Mouse (Mus musculus) ZHBTc4 (cell line): ENCODE results near the gene Olfr15.

Experiments used
- DNase-seq: peaks from one replicate; pipeline ENCODE4 v3.0.0-alpha.2; 2011; ENCODE audit warnings: low read depth, low spot score

The Olfr15 gene

GRCm38 (mm10) chr16:3872216-3873047, 41.8 kb downstream of the Olfr15 start, which contains the start of gene Naa60:
Naa60 (plus strand) TSS chr16:3872375.
- peak; percentile 99 for DNase-seq

GRCm38 (mm10) chr16:3876346-3876745, 45.7 kb downstream of the Olfr15 start:
- DNase-seq, result no peak

GRCm38 (mm10) chr16:3884201-3885064, 53.8 kb downstream of the Olfr15 start, which contains the start of the genes Zfp597 and Gm20695:
Zfp597 (minus strand) TSS chr16:3884561.
Gm20695 (plus strand) TSS chr16:3884648.
- peak; percentile 97 for DNase-seq

DNA sequence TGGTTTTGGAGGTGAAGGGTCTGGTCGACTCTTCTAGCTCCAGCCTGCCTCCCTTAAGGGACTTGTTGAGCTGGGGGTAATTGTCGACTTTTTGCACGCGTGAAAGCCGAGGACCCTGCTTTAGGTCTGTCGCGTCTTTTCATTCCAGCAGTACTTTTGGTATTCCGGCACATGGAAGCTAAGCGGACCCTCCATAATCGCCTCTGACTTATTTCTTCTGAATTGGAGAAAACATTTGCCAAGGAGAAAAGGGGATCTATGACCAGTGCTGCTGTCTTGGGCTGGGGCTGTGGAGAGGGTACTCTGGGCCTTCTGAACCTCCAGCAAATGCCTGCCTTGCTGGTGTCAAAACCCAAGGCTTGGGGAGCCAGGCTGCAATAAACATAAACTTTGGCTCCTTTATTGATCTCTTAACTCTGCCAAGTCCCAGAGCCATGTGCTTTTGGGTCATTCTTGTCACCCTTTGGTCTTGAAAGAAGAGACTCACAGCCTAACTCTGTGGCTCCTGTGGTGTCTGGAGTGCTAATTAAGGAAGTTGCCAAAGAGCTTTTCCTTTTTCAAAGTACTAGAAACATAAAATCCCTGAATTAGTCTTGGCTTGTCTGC, 54.5 kb downstream of the Olfr15 start:
- no peak for DNase-seq

DNA sequence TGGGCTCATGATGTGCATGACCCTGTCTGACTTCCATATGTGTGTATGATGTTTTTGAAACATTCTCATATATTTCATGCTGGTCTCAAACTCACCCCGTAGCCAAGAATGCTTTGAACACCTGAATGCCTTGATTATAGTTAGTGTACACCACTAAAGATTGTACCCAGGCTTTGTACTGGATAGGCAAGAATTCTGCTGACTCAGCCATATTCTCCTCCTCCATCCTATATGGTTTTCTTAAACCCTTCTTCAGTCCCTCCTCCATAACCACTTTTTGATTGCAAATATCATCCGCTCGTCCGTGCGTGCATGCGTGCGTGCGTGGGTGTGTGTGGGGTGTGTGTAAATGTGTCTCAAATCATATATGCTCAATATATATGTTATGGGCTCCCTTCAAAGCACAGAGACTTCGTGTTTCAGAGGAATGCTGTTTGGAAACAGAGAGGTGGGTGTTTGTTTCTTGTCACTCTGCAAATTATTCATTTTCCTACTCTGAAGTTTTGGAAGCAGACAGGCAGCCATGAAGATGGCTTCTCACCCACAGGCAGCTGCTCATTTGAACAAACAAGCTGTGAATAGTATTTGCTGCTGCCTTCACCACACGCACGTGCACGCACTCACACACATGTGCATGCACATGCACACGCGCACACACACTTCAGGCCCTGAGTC, 61.1 kb downstream of the Olfr15 start:
- DNase-seq, result no peak

DNA sequence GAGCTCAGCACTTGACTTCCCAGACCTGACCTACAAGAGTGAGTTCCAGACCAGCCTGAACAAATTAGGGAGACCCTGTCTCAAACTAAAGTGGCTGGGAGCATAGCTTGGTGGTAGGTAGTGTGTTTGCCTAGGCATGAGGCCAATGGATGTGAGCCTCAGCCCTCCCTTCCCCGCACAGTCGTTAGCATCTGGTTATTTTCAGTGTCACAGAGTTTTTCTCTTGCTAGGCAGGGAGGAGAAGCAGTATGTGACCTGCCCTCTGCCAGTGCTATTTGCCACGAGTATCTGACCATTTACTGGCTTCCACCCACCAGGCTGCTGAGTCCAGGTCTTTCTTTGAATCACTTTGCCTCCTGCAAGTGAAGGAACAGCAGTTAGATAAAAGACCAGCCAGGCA, 63.1 kb downstream of the Olfr15 start:
- no peak for DNase-seq
